Mouse (Mus musculus) myocyte (in vitro differentiated cells): ENCODE data around the gene Ldb3.

Experiments
- CEBPB ChIP-seq: IDR thresholded peaks from 2 replicates; pipeline ENCODE4 v1.6.1; 2011; ENCODE audit warnings: mild to moderate bottlenecking, moderate library complexity; ENCODE audit not compliant: poor library complexity, insufficient read depth, severe bottlenecking
- E2F4 ChIP-seq: IDR thresholded peaks from one replicate; pipeline ENCODE4 v1.6.1; 2011; ENCODE audit warnings: mild to moderate bottlenecking, control low read depth, moderate library complexity; ENCODE audit not compliant: insufficient read depth
- MAX ChIP-seq: IDR thresholded peaks from one replicate; pipeline ENCODE4 v1.6.1; 2011; ENCODE audit warnings: low read depth, mild to moderate bottlenecking, control low read depth
- MYOD1 ChIP-seq, 3 experiments: IDR thresholded peaks; one replicate each; pipeline ENCODE4 v1.6.1; 2011; ENCODE audit warnings: control low read depth in 2 of 3, low read depth in 2 of 3, mild to moderate bottlenecking in 2 of 3, moderate library complexity in 1 of 3; ENCODE audit not compliant: insufficient read length in 2 of 3, control insufficient read depth in 1 of 3
- POLR2A ChIP-seq: IDR thresholded peaks from one replicate; pipeline ENCODE4 v1.6.1; 2011; ENCODE audit warnings: low read depth, mild to moderate bottlenecking, control low read depth, moderate library complexity; ENCODE audit not compliant: insufficient read length
- POLR2AphosphoS2 ChIP-seq: IDR thresholded peaks from one replicate; pipeline ENCODE4 v1.6.1; 2011; ENCODE audit warnings: low read depth, control low read depth; ENCODE audit not compliant: insufficient read length
- SRF ChIP-seq: IDR thresholded peaks from one replicate; pipeline ENCODE4 v1.6.1; 2011; ENCODE audit warnings: low read depth; ENCODE audit not compliant: control insufficient read depth, insufficient read length
- TCF12 ChIP-seq: IDR thresholded peaks from one replicate; pipeline ENCODE4 v1.6.1; 2011; ENCODE audit warnings: mild to moderate bottlenecking, control low read depth; ENCODE audit not compliant: poor library complexity, insufficient read depth, severe bottlenecking
- USF1 ChIP-seq: IDR thresholded peaks from one replicate; pipeline ENCODE4 v1.6.1; 2011; ENCODE audit warnings: low read depth, mild to moderate bottlenecking, control low read depth, moderate library complexity

GRCm38 (mm10) chr14:34588005-34588404 lies 477 bp downstream of the Ldb3 start:
- TF ChIP-seq POLR2A: no peak
- TF ChIP-seq E2F4: no peak
- no peak for TF ChIP-seq USF1
- TF ChIP-seq CEBPB: no peak
- TF ChIP-seq MAX: no peak
- no peak for TF ChIP-seq MYOD1 (IDR thresholded peaks at IDR 0.05; ENCODE audit: control insufficient read depth in 1 of 3, insufficient read length in 2 of 3, low read depth in 2 of 3)
- no peak for TF ChIP-seq TCF12
- no peak for TF ChIP-seq SRF
- no peak for TF ChIP-seq POLR2AphosphoS2
